Mouse (Mus musculus) cortical plate, adult 2 months (tissue): ENCODE measurements around the gene Hoxa10.

Experiments
- CTCF ChIP-seq: fragments of 200-500 bp; IDR thresholded peaks from 2 replicates; pipeline ENCODE4 v1.5.1; 2011; ENCODE audit warnings: mild to moderate bottlenecking, control low read depth, low read length; ENCODE audit not compliant: insufficient read depth; ENCODE audit errors: extremely low read depth
- POLR2A ChIP-seq: fragments of 200-500 bp; IDR thresholded peaks from 2 replicates; pipeline ENCODE4 v1.6.1; 2011; ENCODE audit warnings: mild to moderate bottlenecking, low read length, control low read depth; ENCODE audit not compliant: insufficient read depth; ENCODE audit errors: extremely low read depth

DNA sequence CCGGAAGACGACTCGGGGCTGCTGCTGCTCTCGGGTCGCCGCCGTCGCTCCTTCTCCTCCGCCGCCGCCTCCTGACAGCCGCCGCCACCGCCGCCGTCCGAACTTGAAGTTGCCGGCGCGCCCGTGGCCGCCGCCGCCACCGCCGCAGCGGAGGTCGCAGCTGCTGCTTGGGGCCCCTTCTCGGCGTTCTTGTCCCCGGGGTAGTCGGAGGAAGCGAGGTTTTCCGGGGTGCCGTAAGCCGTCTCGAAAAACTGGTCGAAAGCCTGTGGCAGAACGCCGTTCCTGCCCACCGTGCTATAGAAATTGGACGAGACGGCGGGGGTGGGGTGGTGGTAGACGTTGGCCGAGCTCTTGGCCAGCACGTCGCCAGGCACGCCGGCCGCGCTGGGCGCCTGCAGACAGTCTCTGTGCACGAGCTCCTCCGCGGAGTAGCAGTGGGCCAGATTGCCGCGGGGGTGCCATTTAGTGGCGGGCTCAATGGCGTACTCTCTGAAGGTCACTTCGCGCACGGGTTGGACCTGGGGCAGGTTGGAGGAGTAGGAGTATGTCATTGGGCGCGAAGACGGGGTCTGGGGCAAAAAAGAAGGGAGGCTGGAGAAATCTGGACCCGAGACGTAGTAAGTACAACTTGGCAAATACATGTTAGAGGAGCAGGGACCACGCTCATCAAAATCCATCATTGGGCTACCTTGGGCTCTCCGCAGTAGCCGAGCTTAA is 4.5 kb upstream of the Hoxa10 start:
- TF ChIP-seq CTCF (no peak), POLR2A (no peak)
